7 mouse cellular contexts compared by ENCODE assay signal in the genomic region with DNA sequence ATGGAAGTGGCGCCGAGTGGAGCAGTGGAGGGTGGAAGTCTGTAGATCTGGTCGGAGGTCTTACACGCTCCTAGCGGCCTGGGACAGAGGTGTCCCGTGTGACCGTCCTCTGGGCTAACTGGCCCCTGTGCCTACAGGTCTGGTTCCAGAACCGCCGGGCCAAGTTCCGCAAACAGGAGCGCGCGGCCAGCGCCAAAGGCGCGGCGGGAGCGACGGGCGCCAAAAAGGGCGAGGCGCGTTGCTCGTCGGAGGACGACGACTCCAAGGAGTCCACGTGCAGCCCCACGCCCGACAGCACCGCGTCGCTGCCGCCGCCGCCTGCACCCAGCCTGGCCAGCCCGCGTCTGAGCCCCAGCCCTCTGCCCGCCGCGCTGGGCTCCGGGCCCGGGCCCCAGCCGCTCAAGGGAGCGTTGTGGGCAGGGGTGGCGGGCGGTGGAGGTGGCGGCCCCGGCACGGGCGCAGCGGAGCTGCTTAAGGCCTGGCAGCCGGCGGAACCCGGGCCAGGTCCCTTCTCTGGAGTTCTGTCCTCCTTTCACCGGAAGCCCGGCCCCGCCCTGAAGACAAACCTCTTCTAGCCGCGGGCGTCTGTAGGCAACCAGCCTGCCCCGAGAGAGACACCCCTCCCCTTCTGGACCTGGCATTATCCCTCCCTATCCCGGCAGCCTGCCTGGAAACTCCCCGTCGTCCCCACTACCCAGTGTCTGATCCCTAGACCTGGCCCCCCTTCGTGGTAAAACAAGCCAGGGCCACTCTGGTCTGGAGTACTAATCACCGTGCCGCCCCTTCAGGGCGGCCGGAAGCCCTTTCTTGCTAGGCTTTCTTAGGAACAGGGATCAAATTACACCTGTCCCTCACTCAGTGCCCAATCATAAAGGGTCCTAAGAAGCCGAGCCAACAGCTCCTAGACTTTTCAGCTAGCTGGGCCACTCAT. TPM values are rescaled to one million over a fixed set of nuclear protein-coding genes. Genes with fewer than 3 reads are reported as not detected.
DNase-seq lines count a peak whose midpoint lies in the region; ATAC-seq and TF ChIP-seq lines count a peak whose summit lies in the region.

No protein-coding gene starts in this region.

- H3K36me3 ChIP-seq in ES-Bruce4 (ENCODE audit: control insufficient read depth, insufficient read depth, low read length, poor library complexity, severe bottlenecking): peaks cover 22% of the 10 kb centered on the region
- no peaks in the 10 kb centered on the region for H3K36me3 ChIP-seq in forebrain, embryonic 16.5 days (ENCODE audit: control insufficient read depth, insufficient read depth)
- peaks cover 23% of the 10 kb centered on the region for H3K36me3 ChIP-seq in hindbrain, embryonic 12.5 days
- H3K36me3 ChIP-seq in limb, embryonic 12.5 days: peaks cover 42% of the 10 kb centered on the region
- H3K36me3 ChIP-seq in midbrain, embryonic 10.5 days: peaks cover 42% of the 10 kb centered on the region

- under 1% methylated on average over 69 of the region's 71 CpGs for WGBS in forebrain, embryonic 16.5 days
- WGBS in hindbrain, embryonic 12.5 days: under 1% methylated on average over 70 of the region's 71 CpGs
- under 1% methylated on average over 62 of the region's 71 CpGs for WGBS in limb, embryonic 12.5 days
- under 1% methylated on average over 67 of the region's 71 CpGs for WGBS in midbrain, embryonic 10.5 days

- TF ChIP-seq POLR2A in ES-Bruce4 (IDR thresholded peaks at IDR 0.05; ENCODE audit: insufficient read depth, low read length): no peak

- peaks cover 3% of the 10 kb centered on the region for H3K4me1 ChIP-seq in ES-Bruce4 (ENCODE audit: control insufficient read depth, insufficient read depth, low read length)
- peaks cover 24% of the 10 kb centered on the region for H3K4me1 ChIP-seq in forebrain, embryonic 16.5 days (replicated peaks; ENCODE audit: control insufficient read depth, insufficient read depth, low read length)
- peaks cover 30% of the 10 kb centered on the region for H3K4me1 ChIP-seq in hindbrain, embryonic 12.5 days
- peaks cover 34% of the 10 kb centered on the region for H3K4me1 ChIP-seq in limb, embryonic 12.5 days (replicated peaks)
- H3K4me1 ChIP-seq in midbrain, embryonic 10.5 days: peaks cover 54% of the 10 kb centered on the region

- peak overlapping the region; percentile 67 for H3K4me2 ChIP-seq in forebrain, embryonic 16.5 days (ENCODE audit: low read length)
- H3K4me2 ChIP-seq in hindbrain, embryonic 12.5 days (replicated peaks): peak overlapping the region; percentile 69
- peak overlapping the region; percentile 90 for H3K4me2 ChIP-seq in limb, embryonic 12.5 days

- peak overlapping the region; percentile 78 for H3K27ac ChIP-seq in ES-Bruce4 (ENCODE audit: insufficient read depth, low read length)
- H3K27ac ChIP-seq in forebrain, embryonic 16.5 days (ENCODE audit: low read length): no peak overlapping the region
- H3K27ac ChIP-seq in hindbrain, embryonic 12.5 days: no peak overlapping the region
- H3K27ac ChIP-seq in limb, embryonic 12.5 days: peak overlapping the region; percentile 67; the same call in 1 of the 2 replicates
- peak overlapping the region; percentile 84 for H3K27ac ChIP-seq in midbrain, embryonic 10.5 days (replicated peaks)

- no peak for TF ChIP-seq CTCF in ES-Bruce4 (IDR thresholded peaks at IDR 0.05; ENCODE audit: low read depth, low read length)

- DNase-seq in adrenal gland, adult 18-20 months (ENCODE audit: low spot score in 2 of 2): peak; percentile 45 to 47
- DNase-seq in midbrain, embryonic 10.5 days (ENCODE audit: low spot score): peak; percentile 79
- peak; percentile 73 for DNase-seq in testis, postnatal 10 days (ENCODE audit: low spot score)

- no peaks in the 10 kb centered on the region; the same call in 1 of the 2 replicates for H3K27me3 ChIP-seq in ES-Bruce4 (ENCODE audit: control insufficient read depth, insufficient read depth, low read length, poor library complexity, severe bottlenecking)
- H3K27me3 ChIP-seq in forebrain, embryonic 16.5 days (replicated peaks; ENCODE audit: control insufficient read depth, insufficient read depth, low read length): peaks cover 59% of the 10 kb centered on the region
- H3K27me3 ChIP-seq in hindbrain, embryonic 12.5 days: peaks cover 76% of the 10 kb centered on the region
- H3K27me3 ChIP-seq in limb, embryonic 12.5 days: peaks cover 59% of the 10 kb centered on the region
- peaks cover 78% of the 10 kb centered on the region for H3K27me3 ChIP-seq in midbrain, embryonic 10.5 days (ENCODE audit: low read depth, poor library complexity, severe bottlenecking)

- no peaks in the 10 kb centered on the region for H3K9me3 ChIP-seq in ES-Bruce4 (replicated peaks; ENCODE audit: control insufficient read depth, insufficient read depth, low read length, poor library complexity, severe bottlenecking)
- H3K9me3 ChIP-seq in forebrain, embryonic 16.5 days (ENCODE audit: control insufficient read depth, low read length): no peaks in the 10 kb centered on the region
- no peaks in the 10 kb centered on the region for H3K9me3 ChIP-seq in hindbrain, embryonic 12.5 days (replicated peaks)
- H3K9me3 ChIP-seq in limb, embryonic 12.5 days: no peaks in the 10 kb centered on the region
- no peaks in the 10 kb centered on the region for H3K9me3 ChIP-seq in midbrain, embryonic 10.5 days (replicated peaks)

- peak overlapping the region; percentile 43 for H3K4me3 ChIP-seq in ES-Bruce4 (ENCODE audit: low read depth, low read length)
- peak overlapping the region; percentile 43 for H3K4me3 ChIP-seq in forebrain, embryonic 16.5 days (replicated peaks; ENCODE audit: low read length)
- H3K4me3 ChIP-seq in hindbrain, embryonic 12.5 days: peak overlapping the region; percentile 38
- H3K4me3 ChIP-seq in limb, embryonic 12.5 days (replicated peaks): peak overlapping the region; percentile 46
- peak overlapping the region; percentile 63 for H3K4me3 ChIP-seq in midbrain, embryonic 10.5 days

- TF ChIP-seq EP300 in ES-Bruce4 (IDR thresholded peaks at IDR 0.05; ENCODE audit: insufficient read depth, low read depth, low read length): no peak

- ATAC-seq in forebrain, embryonic 16.5 days: peak; percentile 74
- ATAC-seq in hindbrain, embryonic 12.5 days (ENCODE audit: low FRiP score): peak; percentile 57
- peak; percentile 86 for ATAC-seq in limb, embryonic 12.5 days (ENCODE audit: insufficient number of reproducible peaks, insufficient read depth, low FRiP score, low TSS enrichment, low read depth)

- H3K9ac ChIP-seq in ES-Bruce4 (ENCODE audit: low read depth, poor library complexity, severe bottlenecking): peak overlapping the region; percentile 86
- H3K9ac ChIP-seq in forebrain, embryonic 16.5 days (replicated peaks; ENCODE audit: low read depth, low read length): peak overlapping the region; percentile 33; the same call in 1 of the 2 replicates
- H3K9ac ChIP-seq in hindbrain, embryonic 12.5 days: peak overlapping the region; percentile 47
- H3K9ac ChIP-seq in limb, embryonic 12.5 days (replicated peaks): peak overlapping the region; percentile 54

RNA-seq across cellular contexts. Expression of gene Phox2a, which starts 3.7 kb away (rescaled TPM):
- 6.5 and 9.6 TPM in 2 replicates for polyA plus RNA-seq in ES-Bruce4 (2011; ENCODE audit: insufficient read depth, insufficient read length, low read depth, missing spikeins)
- 10 to 100 TPM; 17.9 to 29.5 TPM for total RNA-seq in adrenal gland, adult 18-20 months (2021)
- not detected in 2 replicates for polyA plus RNA-seq in forebrain, embryonic 16.5 days (2015; fragmentation: Nextera tagmentation; extraction: Ambion mirVana)
- polyA plus RNA-seq in hindbrain, embryonic 12.5 days (2016; fragmentation: Nextera tagmentation; extraction: Ambion mirVana): 3.8 and 4.4 TPM in 2 replicates
- polyA plus RNA-seq in limb, embryonic 12.5 days (2016; fragmentation: Nextera tagmentation; extraction: Ambion mirVana): 0.13 TPM in 1 of 2 replicates, not detected in the other
- 0.83 and 2.0 TPM in 2 replicates for polyA plus RNA-seq in midbrain, embryonic 10.5 days (2016; fragmentation: Nextera tagmentation; extraction: Ambion mirVana)

RNA-seq across cellular contexts. Expression of gene Inppl1, which starts 16.2 kb away (rescaled TPM):
- 64.0 and 67.9 TPM in 2 replicates for polyA plus RNA-seq in ES-Bruce4 (2011; ENCODE audit: insufficient read depth, insufficient read length, low read depth, missing spikeins)
- total RNA-seq in adrenal gland, adult 18-20 months (2021): 10 to 100 TPM; 79.2 to 81.5 TPM
- 20.0 and 20.5 TPM in 2 replicates for polyA plus RNA-seq in forebrain, embryonic 16.5 days (2015; fragmentation: Nextera tagmentation; extraction: Ambion mirVana)
- polyA plus RNA-seq in hindbrain, embryonic 12.5 days (2016; fragmentation: Nextera tagmentation; extraction: Ambion mirVana): 38.6 and 41.9 TPM in 2 replicates
- 58.1 and 59.2 TPM in 2 replicates for polyA plus RNA-seq in limb, embryonic 12.5 days (2016; fragmentation: Nextera tagmentation; extraction: Ambion mirVana)
- polyA plus RNA-seq in midbrain, embryonic 10.5 days (2016; fragmentation: Nextera tagmentation; extraction: Ambion mirVana): 36.2 and 38.1 TPM in 2 replicates

RNA-seq across cellular contexts. Expression of gene Folr2, which starts 35.2 kb away (rescaled TPM):
- polyA plus RNA-seq in ES-Bruce4 (2011; ENCODE audit: insufficient read depth, insufficient read length, low read depth, missing spikeins): 1.2 TPM in 2 replicates
- 1 to 10 TPM; 2.3 to 9.5 TPM for total RNA-seq in adrenal gland, adult 18-20 months (2021)
- 0.65 and 0.94 TPM in 2 replicates for polyA plus RNA-seq in forebrain, embryonic 16.5 days (2015; fragmentation: Nextera tagmentation; extraction: Ambion mirVana)
- polyA plus RNA-seq in hindbrain, embryonic 12.5 days (2016; fragmentation: Nextera tagmentation; extraction: Ambion mirVana): 1.7 and 1.9 TPM in 2 replicates
- 0.24 TPM in 1 of 2 replicates, not detected in the other for polyA plus RNA-seq in limb, embryonic 12.5 days (2016; fragmentation: Nextera tagmentation; extraction: Ambion mirVana)
- polyA plus RNA-seq in midbrain, embryonic 10.5 days (2016; fragmentation: Nextera tagmentation; extraction: Ambion mirVana): 0.70 and 1.1 TPM in 2 replicates

RNA-seq across cellular contexts. Expression of gene Anapc15, which starts 41.7 kb away (rescaled TPM):
- 70.7 and 96.2 TPM in 2 replicates for polyA plus RNA-seq in ES-Bruce4 (2011; ENCODE audit: insufficient read depth, insufficient read length, low read depth, missing spikeins)
- 10 to 100 TPM; 27.4 to 35.2 TPM for total RNA-seq in adrenal gland, adult 18-20 months (2021)
- polyA plus RNA-seq in forebrain, embryonic 16.5 days (2015; fragmentation: Nextera tagmentation; extraction: Ambion mirVana): 68.6 and 72.3 TPM in 2 replicates
- 74.9 and 86.7 TPM in 2 replicates for polyA plus RNA-seq in hindbrain, embryonic 12.5 days (2016; fragmentation: Nextera tagmentation; extraction: Ambion mirVana)
- 81.7 and 82.4 TPM in 2 replicates for polyA plus RNA-seq in limb, embryonic 12.5 days (2016; fragmentation: Nextera tagmentation; extraction: Ambion mirVana)
- 110 and 123 TPM in 2 replicates for polyA plus RNA-seq in midbrain, embryonic 10.5 days (2016; fragmentation: Nextera tagmentation; extraction: Ambion mirVana)

RNA-seq across cellular contexts. Expression of gene Folr1, which starts 48.8 kb away (rescaled TPM):
- 54.6 and 59.8 TPM in 2 replicates for polyA plus RNA-seq in ES-Bruce4 (2011; ENCODE audit: insufficient read depth, insufficient read length, low read depth, missing spikeins)
- total RNA-seq in adrenal gland, adult 18-20 months (2021): 1 to 10 TPM in 1 of 2 experiments, not detected in 1; 5.0 TPM
- polyA plus RNA-seq in forebrain, embryonic 16.5 days (2015; fragmentation: Nextera tagmentation; extraction: Ambion mirVana): 17.1 and 19.2 TPM in 2 replicates
- 11.5 and 12.7 TPM in 2 replicates for polyA plus RNA-seq in hindbrain, embryonic 12.5 days (2016; fragmentation: Nextera tagmentation; extraction: Ambion mirVana)
- polyA plus RNA-seq in limb, embryonic 12.5 days (2016; fragmentation: Nextera tagmentation; extraction: Ambion mirVana): not detected in 2 replicates
- 17.9 and 19.5 TPM in 2 replicates for polyA plus RNA-seq in midbrain, embryonic 10.5 days (2016; fragmentation: Nextera tagmentation; extraction: Ambion mirVana)

Comparison
In these comparisons a context has a peak if more than half of its experiments do, and no peak if none do; other contexts are left out.
1. H3K27ac ChIP-seq: peak in ES-Bruce4 (single experiment), limb, embryonic 12.5 days (single experiment) and midbrain, embryonic 10.5 days (single experiment); none in forebrain, embryonic 16.5 days (single experiment) and hindbrain, embryonic 12.5 days (single experiment).
2. H3K9ac ChIP-seq: peak in every context shown above with its lines; median percentile 86 in ES-Bruce4; 54 in limb, embryonic 12.5 days; 47 in hindbrain, embryonic 12.5 days; 33 in forebrain, embryonic 16.5 days.
3. Peak in every context shown above with its lines, with median percentiles within 50 percentile points of each other: H3K4me3 ChIP-seq, DNase-seq, ATAC-seq and H3K4me2 ChIP-seq.